Mouse (Mus musculus) brown adipose tissue, adult 24 weeks (tissue): ENCODE results near the gene Kif27. TPM values are rescaled to one million over a fixed set of nuclear protein-coding genes. Genes with fewer than 3 reads are reported as not detected.

Source experiments
- H3K27ac ChIP-seq: fragments of 200-500 bp; replicated peaks from 2 replicates; pipeline ENCODE4 v1.5.1; 2012; ENCODE audit warnings: low read depth, mild to moderate bottlenecking, low read length
- H3K4me1 ChIP-seq: fragments of 200-500 bp; 2 replicates; pipeline ENCODE4 v1.6.1; 2012; ENCODE audit warnings: low read length, mixed read lengths; ENCODE audit not compliant: control insufficient read depth, insufficient read depth, insufficient read length
- H3K4me3 ChIP-seq: fragments of 200-500 bp; 2 replicates; pipeline ENCODE4 v1.5.1; 2012; ENCODE audit warnings: low read depth, mild to moderate bottlenecking, low read length, moderate library complexity; ENCODE audit not compliant: insufficient read depth
- polyA plus RNA-seq: library from polyadenylated mRNA; stranded (reverse); fragments of >200 nt; gene quantifications from 2 replicates; pipeline ENCODE4 v1.2.4, GENCODE M21; 2012; ENCODE audit not compliant: missing spikeins, insufficient read depth, insufficient read length

Gene Kif27
- polyA plus RNA-seq, 1 experiment, result 0.32 TPM

GRCm38 (mm10) chr13:58275076-58275475 lies 83.8 kb downstream of the Kif27 start:
- Histone ChIP-seq H3K4me3 (peak overlapping the region; percentile 95), H3K4me1 (no peaks in the 10 kb centered on the region), H3K27ac (no peak overlapping the region)

- Histone ChIP-seq H3K4me3 (peak overlapping the region; percentile 95), H3K27ac (no peak overlapping the region), H3K4me1 (no peaks in the 10 kb centered on the region)
Measured at GRCm38 (mm10) chr13:58274259-58274991, 84.5 kb downstream of the Kif27 start.

GRCm38 (mm10) chr13:58273411-58274258 lies 85.3 kb downstream of the Kif27 start:
- Histone ChIP-seq H3K27ac (no peak overlapping the region), H3K4me1 (no peaks in the 10 kb centered on the region), H3K4me3 (peak overlapping the region; percentile 95)

- Histone ChIP-seq H3K4me1 (no peaks in the 10 kb centered on the region), H3K4me3 (no peak overlapping the region), H3K27ac (no peak overlapping the region)
Measured at GRCm38 (mm10) chr13:58266864-58267263, 92.1 kb downstream of the Kif27 start.

- no peak overlapping the region for H3K27ac ChIP-seq
- no peaks in the 10 kb centered on the region for H3K4me1 ChIP-seq
Measured at GRCm38 (mm10) chr13:58263546-58263945, 95.4 kb downstream of the Kif27 start.

GRCm38 (mm10) chr13:58261674-58262073 lies 97.2 kb downstream of the Kif27 start:
- H3K4me3 ChIP-seq, result no peak overlapping the region
- H3K27ac ChIP-seq, result no peak overlapping the region
- no peaks in the 10 kb centered on the region for H3K4me1 ChIP-seq

More at GRCm38 (mm10) chr13:58263546-58263945, 95.4 kb downstream of the Kif27 start:
- no peak overlapping the region for H3K4me3 ChIP-seq

- Histone ChIP-seq H3K27ac (no peak overlapping the region), H3K4me3 (no peak overlapping the region), H3K4me1 (no peaks in the 10 kb centered on the region)
Measured at GRCm38 (mm10) chr13:58253268-58253667, 105.7 kb downstream of the Kif27 start.

- Histone ChIP-seq H3K4me3 (no peak overlapping the region), H3K27ac (no peak overlapping the region), H3K4me1 (no peaks in the 10 kb centered on the region)
Measured at GRCm38 (mm10) chr13:58248957-58249356, 110.0 kb downstream of the Kif27 start.

Other genes with a start within 250 kb of the Kif27 start
- gene Klhl3, start 245.5 kb downstream of the Kif27 start, polyA plus RNA-seq, result 0.20 and 0.46 TPM in 2 replicates
- gene Hnrnpa0, start 230.6 kb downstream of the Kif27 start, polyA plus RNA-seq, result 31.9 and 46.9 TPM in 2 replicates
- gene Idnk, start 201.5 kb downstream of the Kif27 start, polyA plus RNA-seq, result 35.6 and 46.5 TPM in 2 replicates
- gene Ubqln1, start 143.5 kb downstream of the Kif27 start, polyA plus RNA-seq, result 92.7 and 94.0 TPM in 2 replicates
- gene Gkap1, start 83.4 kb downstream of the Kif27 start, polyA plus RNA-seq, result 35.4 and 45.5 TPM in 2 replicates
- 30.3 and 32.8 TPM in 2 replicates for gene 2210016F16Rik, start 26.1 kb upstream of the Kif27 start, polyA plus RNA-seq
- 16.1 and 25.2 TPM in 2 replicates for gene Rmi1, start 43.1 kb upstream of the Kif27 start, polyA plus RNA-seq
- gene Hnrnpk, start 44.2 kb upstream of the Kif27 start, polyA plus RNA-seq, result 379 and 394 TPM in 2 replicates